Mouse (Mus musculus): ENCODE measurements at regions not wholly inside any gene's neighbourhood (a gene's known extent, or its start where the extent isn't known, plus 50 kb on each side); places are given as distances from the start of the nearest gene placed in this dataset.
"Not testable (repeated sequence)": the region's sequence is repeated elsewhere in the genome, so short reads cannot be mapped to it uniquely, and the experiment has no call there.

DNA sequence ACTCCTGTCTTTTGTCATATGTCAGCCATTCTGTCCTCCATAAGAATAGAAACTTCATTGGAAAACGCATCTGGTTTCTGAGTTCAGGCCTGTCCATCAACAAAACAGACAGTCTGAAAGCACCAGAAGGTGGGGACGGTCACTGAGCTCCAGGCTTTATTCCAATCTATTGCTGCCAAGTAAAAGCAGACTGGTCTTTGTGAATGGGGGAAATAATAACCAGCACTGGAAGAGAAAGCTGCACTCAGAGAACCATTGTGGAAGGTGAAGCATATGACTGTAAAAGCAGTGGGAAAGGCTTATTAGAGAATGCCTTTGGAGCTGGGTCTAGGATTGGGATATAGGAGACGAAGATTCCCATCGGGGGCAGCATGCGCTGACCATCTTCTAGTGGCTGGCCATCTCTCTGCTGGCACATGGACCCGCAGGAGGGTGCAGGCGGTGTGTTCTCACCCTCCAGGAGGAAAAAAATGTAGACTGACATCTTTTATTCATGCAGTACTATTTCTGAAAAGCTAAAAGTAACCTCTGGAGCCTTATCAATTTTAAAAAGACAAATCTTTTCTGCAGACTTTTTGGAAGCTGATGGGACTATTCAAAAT is 1638.0 kb downstream of the Car8 start:
- peak in 1 of 2 experiments; percentile 11 for DNase-seq (ENCODE audit: low spot score in 2 of 2)

- DNase-seq (ENCODE audit: low spot score in 2 of 2) = no peak
These were observed 1642.5 kb downstream of the Car8 start for GRCm38 (mm10) chr4:6596321-6596720.

- not testable (repeated sequence) for DNase-seq (ENCODE audit: low spot score in 2 of 2)
These were observed 1646.0 kb downstream of the Car8 start for GRCm38 (mm10) chr4:6592890-6593289.

GRCm38 (mm10) chr4:6561604-6562357 is 1677.1 kb downstream of the Car8 start:
- DNase-seq (ENCODE audit: low spot score in 2 of 2) = peak in 1 of 2 experiments; percentile 9

- DNase-seq (ENCODE audit: low spot score in 2 of 2) = no peak
These were observed 1699.2 kb downstream of the Car8 start for GRCm38 (mm10) chr4:6539626-6540025.

- DNase-seq (ENCODE audit: low spot score in 2 of 2) = no peak
These were observed 1706.4 kb downstream of the Car8 start for GRCm38 (mm10) chr4:6532441-6532840.

GRCm38 (mm10) chr4:6517626-6518025 is 1721.2 kb downstream of the Car8 start:
- no peak for DNase-seq (ENCODE audit: low spot score in 2 of 2)

DNA sequence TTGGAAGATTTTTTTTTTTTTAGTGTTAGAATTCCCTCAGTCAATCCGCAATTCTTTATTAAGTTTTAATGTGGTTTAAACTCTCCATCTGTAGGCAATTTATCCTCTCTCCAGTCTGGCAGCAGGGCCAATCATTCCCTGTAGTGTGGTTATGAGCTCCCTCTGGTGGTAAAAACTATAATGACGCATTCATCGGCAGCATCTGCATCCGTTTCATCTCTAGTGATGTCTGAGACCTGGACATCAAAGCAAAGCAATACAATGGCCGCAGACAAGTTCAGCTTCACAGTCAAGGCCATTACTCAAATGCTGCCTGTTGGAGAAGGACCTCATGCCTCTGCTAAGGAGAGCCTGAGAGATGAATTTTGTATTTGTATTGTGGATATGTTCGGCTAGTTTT is 1721.7 kb upstream of the Impad1 start:
- peak; percentile 50 to 55 for DNase-seq (ENCODE audit: low spot score in 2 of 2)

DNA sequence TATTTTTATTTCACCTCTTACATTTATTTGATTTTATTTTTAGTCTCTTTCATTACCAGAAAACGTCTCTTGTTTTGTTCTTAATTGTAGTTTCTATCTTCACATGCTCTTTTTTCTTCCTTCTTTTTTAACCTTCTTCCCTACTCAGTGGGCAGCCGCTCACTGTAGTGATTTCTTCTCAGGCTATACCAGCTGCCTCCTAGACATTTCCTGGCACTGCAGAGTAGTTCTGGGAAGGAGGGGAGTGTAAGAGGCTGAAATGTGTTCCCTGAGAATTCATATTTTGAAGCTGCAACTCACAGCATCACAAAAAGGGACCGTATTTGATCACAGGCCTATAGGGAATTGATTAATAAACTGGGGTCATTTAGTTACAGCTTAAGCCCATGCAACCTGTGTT is 1720.5 kb upstream of the Impad1 start:
- DNase-seq (ENCODE audit: low spot score in 2 of 2) = no peak

DNA sequence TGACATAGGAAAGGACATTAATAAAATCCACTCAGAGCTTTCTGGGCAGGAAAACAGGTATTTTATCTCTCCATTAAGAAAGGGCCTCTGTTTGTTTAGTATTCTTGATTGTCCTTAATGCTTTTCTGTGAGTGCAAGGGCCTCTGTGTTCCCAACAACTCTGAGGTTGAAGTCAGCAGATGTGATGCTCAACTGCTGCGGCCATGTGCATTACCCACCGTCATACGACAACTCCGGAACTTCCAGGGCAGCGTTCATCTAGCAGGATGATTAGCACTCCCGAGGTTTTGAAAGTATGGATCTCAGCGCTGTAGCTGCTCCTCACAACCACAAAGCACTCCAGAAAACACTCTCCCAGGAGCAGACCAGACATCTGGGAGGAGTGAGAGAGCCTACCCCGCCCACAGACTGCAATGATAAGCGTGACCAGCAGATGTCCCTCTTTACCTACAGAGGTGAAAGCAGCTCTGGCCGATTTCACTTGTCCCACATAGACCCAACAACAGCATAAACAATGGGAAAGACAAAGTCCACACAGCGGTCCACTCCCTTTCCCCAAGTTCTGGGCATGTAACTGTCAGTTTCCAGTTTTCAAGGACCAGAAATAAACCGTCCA is 1719.7 kb upstream of the Impad1 start:
- peak; percentile 79 to 82 for DNase-seq (ENCODE audit: low spot score in 2 of 2)

GRCm38 (mm10) chr4:6508091-6508490 is 1714.9 kb upstream of the Impad1 start:
- no peak for DNase-seq (ENCODE audit: low spot score in 2 of 2)

Data from left cerebral cortex, adult 8-10 months (tissue).